Mouse (Mus musculus) G1E (cell line): ENCODE data around the gene Gapvd1. TPM values are rescaled to one million over a fixed set of nuclear protein-coding genes. Genes with fewer than 3 reads are reported as not detected.

ENCODE experiments used
- ATAC-seq: 2 replicates; pipeline ENCODE4 v1.8.0; 2016; ENCODE audit warnings: mild to moderate bottlenecking; ENCODE audit not compliant: insufficient number of reproducible peaks, poor library complexity, low FRiP score, severe bottlenecking; ENCODE audit errors: extremely low read depth
- DNase-seq: peaks from one replicate; pipeline ENCODE4 v3.0.0; 2012; ENCODE audit warnings: low spot score
- H3K27me3 ChIP-seq: 2 replicates; pipeline ENCODE4 v1.6.1; 2012; ENCODE audit warnings: mild to moderate bottlenecking, low read length, inconsistent platforms; ENCODE audit not compliant: insufficient read depth
- H3K36me3 ChIP-seq: replicated peaks from 2 replicates; pipeline ENCODE3; 2012; ENCODE audit warnings: mild to moderate bottlenecking, inconsistent platforms
- H3K4me1 ChIP-seq: 2 replicates; pipeline ENCODE4 v1.6.1; 2012; ENCODE audit warnings: low read depth, low read length, inconsistent platforms, mixed read lengths; ENCODE audit not compliant: insufficient read depth
- H3K4me3 ChIP-seq: 2 replicates; pipeline ENCODE4 v1.5.1; 2012; ENCODE audit warnings: low read depth, mild to moderate bottlenecking, inconsistent platforms, low read length, moderate library complexity, mixed read lengths
- H3K9me3 ChIP-seq: replicated peaks from 2 replicates; pipeline ENCODE4 v1.6.1; 2012; ENCODE audit warnings: inconsistent platforms
- CTCF ChIP-seq: IDR thresholded peaks from 2 replicates; pipeline ENCODE4 v1.5.1; 2012; ENCODE audit warnings: low read depth, low read length, inconsistent platforms, mixed read lengths
- GATA1 ChIP-seq: IDR thresholded peaks from 2 replicates; pipeline ENCODE4 v1.6.1; 2012; ENCODE audit warnings: borderline replicate concordance, low read length, inconsistent platforms, mixed read lengths
- GATA2 ChIP-seq: IDR thresholded peaks from 2 replicates; pipeline ENCODE4 v1.6.1; 2012; ENCODE audit warnings: low read depth, low read length, inconsistent platforms, borderline replicate concordance
- POLR2AphosphoS5 ChIP-seq: IDR thresholded peaks from 2 replicates; pipeline ENCODE4 v1.6.1; 2012; ENCODE audit warnings: low read depth, low read length, inconsistent platforms; ENCODE audit not compliant: insufficient replicate concordance
- TAL1 ChIP-seq: conservative IDR thresholded peaks from 2 replicates; pipeline ENCODE4 v1.6.1; 2012; ENCODE audit warnings: low read depth, low read length, inconsistent platforms, mixed read lengths
- polyA plus RNA-seq: library from polyadenylated mRNA; stranded (reverse); fragments of >175 nt; gene quantifications from 2 replicates; pipeline ENCODE4 v1.2.3, GENCODE M21; 2012
- total RNA-seq, 2 experiments: library from RNA; stranded (forward) in 1 of 2; stranded (reverse) in 1 of 2; fragments of 200-1000 nt in 1 of 2; fragments of >200 nt in 1 of 2; fragmentation: Nextera tagmentation in 1 of 2; gene quantifications; 2 replicates each; pipeline ENCODE4 v1.2.3; 2014 to 2017

Gapvd1 gene
- total and polyA plus RNA-seq, 3 experiments, result 23.5 to 102 (median 95.0) TPM

DNA sequence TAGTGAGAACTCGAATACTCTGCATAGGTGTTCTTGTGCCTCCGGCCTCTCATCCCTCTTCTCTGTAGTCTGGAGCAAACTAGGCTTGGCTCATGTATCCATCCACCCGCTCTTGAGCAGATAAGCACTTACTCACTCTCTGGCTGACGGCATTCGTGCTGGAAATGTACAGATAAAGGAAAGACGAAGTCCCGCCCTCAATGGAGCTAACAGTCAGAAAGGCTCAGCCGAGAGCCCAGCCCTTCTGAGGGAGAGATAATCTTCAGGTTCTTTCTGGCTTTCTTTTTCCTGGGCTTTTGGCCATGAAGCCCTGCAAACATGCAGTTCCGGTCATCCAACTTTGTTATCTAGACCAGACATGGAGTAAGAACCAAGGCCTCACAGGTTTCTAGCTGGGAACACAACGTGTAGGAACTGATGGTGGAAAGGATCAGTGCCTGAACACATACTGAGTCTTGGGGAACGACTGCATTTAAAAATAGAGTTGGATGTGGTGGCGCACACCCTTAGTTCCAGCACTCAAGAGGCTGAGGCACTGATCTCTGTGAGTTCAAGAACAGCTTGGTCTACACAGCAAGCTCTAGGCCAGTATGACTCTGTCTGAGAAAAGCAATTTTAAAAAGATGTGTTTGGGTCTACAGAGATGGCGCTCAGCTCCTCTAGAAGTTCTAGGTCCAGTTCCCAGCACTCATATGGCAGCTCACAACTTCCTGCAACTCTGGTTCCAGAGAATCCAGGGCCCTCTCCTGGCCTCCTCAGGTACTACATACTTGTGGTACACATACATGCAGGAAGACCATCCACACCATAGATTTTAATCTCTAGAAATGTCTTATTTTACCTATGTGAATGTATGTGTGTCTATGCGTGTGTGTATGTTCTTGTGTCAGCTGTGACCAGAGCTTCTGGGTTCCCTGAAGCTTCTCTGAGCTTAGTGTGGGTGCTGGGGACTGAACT is 28.3 kb upstream of the Gapvd1 start:
- Histone ChIP-seq H3K9me3 (no peaks in the 10 kb centered on the region), H3K27me3 (no peaks in the 10 kb centered on the region), H3K4me3 (peak overlapping the region; percentile 25; the same call in 1 of the 2 replicates), H3K36me3 (peaks cover 91% of the 10 kb centered on the region), H3K4me1 (peaks cover 42% of the 10 kb centered on the region)
- DNase-seq (peak; percentile 72), ATAC-seq (peak; percentile 89)
- TF ChIP-seq TAL1 (peak; percentile 81), GATA2 (no peak)

DNA sequence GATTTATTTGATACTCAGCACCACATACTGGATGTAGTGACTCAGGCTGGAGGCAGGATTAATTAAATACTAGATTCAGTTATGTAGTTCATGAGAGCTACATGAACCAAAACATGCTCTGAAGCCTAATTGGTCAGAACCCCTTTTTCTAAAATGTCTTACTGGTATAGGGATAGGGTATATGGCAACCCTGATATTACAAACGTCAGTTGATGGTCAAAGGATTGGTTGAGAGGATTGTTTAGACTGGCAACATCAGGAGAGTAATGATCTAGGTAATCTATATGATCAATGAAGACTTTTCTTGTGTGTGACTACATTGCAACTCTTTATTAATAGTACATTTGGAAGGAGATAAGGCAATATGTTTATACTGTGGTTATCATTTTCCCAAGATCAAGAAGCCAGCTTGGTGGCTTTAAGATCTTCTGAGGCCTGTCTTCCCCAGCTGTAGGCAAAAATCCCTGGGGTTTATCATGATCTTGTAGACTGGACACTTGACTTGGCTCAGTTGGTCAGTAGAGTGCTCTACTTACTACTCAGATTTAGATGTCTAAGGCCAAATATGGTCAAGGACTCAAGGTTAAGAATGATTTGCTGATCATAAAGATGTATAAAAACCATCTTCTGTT is 22.3 kb upstream of the Gapvd1 start:
- H3K4me1 ChIP-seq, result peaks cover 50% of the 10 kb centered on the region
- TF ChIP-seq POLR2AphosphoS5 (no peak), TAL1 (no peak), GATA2 (no peak), CTCF (no peak), GATA1 (no peak)

DNA sequence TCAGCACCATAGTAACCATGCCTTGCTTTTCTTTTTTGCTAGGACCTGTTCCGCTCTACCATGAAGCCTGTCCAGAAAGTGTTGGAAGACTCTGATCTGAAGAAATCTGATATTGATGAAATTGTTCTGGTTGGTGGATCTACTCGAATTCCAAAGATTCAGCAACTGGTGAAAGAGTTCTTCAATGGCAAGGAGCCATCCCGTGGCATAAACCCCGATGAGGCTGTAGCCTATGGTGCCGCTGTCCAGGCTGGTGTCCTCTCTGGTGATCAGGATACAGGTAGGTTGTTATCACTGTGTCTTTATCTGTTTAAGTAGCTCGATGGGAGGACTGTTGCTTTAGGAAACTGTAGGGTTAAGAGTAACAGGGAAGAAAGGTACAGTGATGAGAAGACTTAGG is 19.5 kb upstream of the Gapvd1 start:
- peak overlapping the region; percentile 98; the same call in 1 of the 2 replicates for H3K4me3 ChIP-seq
- TF ChIP-seq GATA1 (no peak), POLR2AphosphoS5 (no peak), CTCF (no peak), GATA2 (no peak), TAL1 (no peak)
- H3K4me1 ChIP-seq, result peaks cover 47% of the 10 kb centered on the region

More for the DNA sequence above, 22.3 kb upstream of the Gapvd1 start:
- Histone ChIP-seq H3K27me3 (no peaks in the 10 kb centered on the region), H3K4me3 (no peak overlapping the region), H3K36me3 (peaks cover 89% of the 10 kb centered on the region), H3K9me3 (no peaks in the 10 kb centered on the region)
- DNase-seq (no peak), ATAC-seq (no peak)

DNA sequence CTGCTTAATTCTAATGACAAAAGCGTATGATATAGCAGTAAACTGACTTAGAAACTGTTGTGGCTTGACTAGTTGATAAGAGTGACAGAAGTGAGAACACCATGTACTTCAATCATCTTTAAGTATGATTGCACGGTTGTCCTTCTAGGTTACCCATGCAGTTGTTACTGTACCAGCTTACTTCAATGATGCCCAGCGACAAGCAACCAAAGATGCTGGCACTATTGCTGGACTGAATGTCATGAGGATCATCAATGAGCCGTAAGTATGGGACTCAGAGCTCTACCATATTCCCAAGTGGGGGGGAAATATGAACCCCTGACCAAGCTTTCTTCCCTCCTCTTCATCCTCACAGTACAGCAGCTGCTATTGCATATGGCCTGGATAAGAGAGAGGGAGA is 18.6 kb upstream of the Gapvd1 start:
- peaks cover 47% of the 10 kb centered on the region for H3K4me1 ChIP-seq
- ATAC-seq, result no peak
- peak overlapping the region; percentile 98; the same call in 1 of the 2 replicates for H3K4me3 ChIP-seq
- H3K27me3 ChIP-seq, result no peaks in the 10 kb centered on the region
- H3K36me3 ChIP-seq, result peaks cover 71% of the 10 kb centered on the region
- TF ChIP-seq GATA1, result no peak
- no peak for TF ChIP-seq POLR2AphosphoS5
- no peak for TF ChIP-seq CTCF
- no peak for TF ChIP-seq TAL1
- TF ChIP-seq GATA2, result no peak
- DNase-seq, result no peak
- H3K9me3 ChIP-seq, result no peaks in the 10 kb centered on the region

More for the DNA sequence above, 19.5 kb upstream of the Gapvd1 start:
- no peak for DNase-seq
- Histone ChIP-seq H3K27me3 (no peaks in the 10 kb centered on the region), H3K36me3 (peaks cover 73% of the 10 kb centered on the region), H3K9me3 (no peaks in the 10 kb centered on the region)
- ATAC-seq, result no peak

DNA sequence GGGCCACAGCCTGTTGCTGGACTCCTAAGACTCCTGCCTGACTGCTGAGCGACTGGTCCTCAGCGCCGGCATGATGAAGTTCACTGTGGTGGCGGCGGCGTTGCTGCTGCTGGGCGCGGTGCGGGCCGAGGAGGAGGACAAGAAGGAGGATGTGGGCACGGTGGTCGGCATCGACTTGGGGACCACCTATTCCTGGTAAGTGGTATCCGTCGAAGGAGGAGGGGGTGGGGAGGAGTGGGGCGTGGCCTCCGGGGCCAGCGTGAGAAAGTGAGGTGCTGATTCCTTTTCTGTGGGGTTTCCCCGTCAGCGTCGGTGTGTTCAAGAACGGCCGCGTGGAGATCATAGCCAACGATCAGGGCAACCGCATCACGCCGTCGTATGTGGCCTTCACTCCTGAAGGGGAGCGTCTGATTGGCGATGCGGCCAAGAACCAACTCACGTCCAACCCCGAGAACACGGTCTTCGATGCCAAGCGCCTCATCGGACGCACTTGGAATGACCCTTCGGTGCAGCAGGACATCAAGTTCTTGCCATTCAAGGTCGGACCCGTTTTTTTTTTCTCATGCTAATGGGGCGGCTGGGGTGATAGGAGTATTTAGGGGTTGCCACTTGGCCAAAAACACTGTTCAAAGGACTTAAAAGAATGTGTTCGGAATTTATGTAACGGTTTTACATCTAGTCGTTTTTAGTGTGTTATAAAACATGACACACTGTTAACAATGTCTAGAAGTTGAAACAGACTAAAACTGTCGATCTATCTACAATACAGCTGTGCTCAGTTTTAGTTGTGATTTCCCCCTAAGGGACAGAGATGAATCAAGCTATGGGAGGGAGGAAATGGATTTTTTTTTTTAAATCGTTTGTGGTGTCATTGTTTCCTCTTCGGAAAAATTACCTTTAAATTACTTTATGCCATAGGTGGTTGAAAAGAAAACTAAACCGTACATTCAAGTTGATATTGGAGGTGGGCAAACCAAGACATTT is 17.5 kb upstream of the Gapvd1 start:
- H3K4me3 ChIP-seq, result peak overlapping the region; percentile 98
- DNase-seq (peak; percentile 40), ATAC-seq (no peak)
- H3K36me3 ChIP-seq, result peaks cover 62% of the 10 kb centered on the region
- H3K9me3 ChIP-seq, result no peaks in the 10 kb centered on the region
- TF ChIP-seq POLR2AphosphoS5, result peak; percentile 83
- TF ChIP-seq CTCF, result no peak
- no peaks in the 10 kb centered on the region for H3K27me3 ChIP-seq
- H3K4me1 ChIP-seq, result peaks cover 46% of the 10 kb centered on the region
